9 mouse cellular contexts compared by ENCODE assay signal in genomic region chr9:78046755-78047154, GRCm38 (mm10). TPM values are rescaled to one million over a fixed set of nuclear protein-coding genes. Genes with fewer than 3 reads are reported as not detected.
DNase-seq lines count a peak whose midpoint lies in the region; ATAC-seq and TF ChIP-seq lines count a peak whose summit lies in the region.
"Had no signal": no experiment of that assay in that cellular context is flagged by ENCODE, and none has a peak within 500 bp of the region (broad histone marks: within the 10 kb centered on the region; RNA-seq: fewer than 3 reads in every experiment).

No protein-coding gene starts in this region.

- no peak for ATAC-seq in lung, embryonic 14.5 days (ENCODE audit: insufficient read depth)
- no peak; the same call in 1 of the 2 replicates for ATAC-seq in granulocyte monocyte progenitor cell, adult 5-6 weeks (replicated peaks; ENCODE audit: poor library complexity, severe bottlenecking)
- no peak for ATAC-seq in hindbrain, postnatal 0 days

- DNase-seq in adrenal gland, postnatal 14 days = peak; percentile 17
- no peak for DNase-seq in adrenal gland, adult 8-10 months
- DNase-seq in urinary bladder, postnatal 25 days (ENCODE audit: low spot score) = peak; percentile 9
- DNase-seq in urinary bladder, postnatal 4 days (ENCODE audit: low spot score in 2 of 2) = no peak
- DNase-seq in lung, embryonic 14.5 days = peak; percentile 44
- no peak for DNase-seq in spleen, postnatal 36 days (ENCODE audit: low spot score in 2 of 2)
- no peak for DNase-seq in hindbrain, postnatal 0 days (ENCODE audit: low spot score)

- no peaks in the 10 kb centered on the region for H3K27me3 ChIP-seq in lung, embryonic 14.5 days (ENCODE audit: insufficient read depth, low read length)
- H3K27me3 ChIP-seq in hindbrain, postnatal 0 days (ENCODE audit: insufficient read depth, low read length) = no peaks in the 10 kb centered on the region

- H3K36me3 ChIP-seq in lung, embryonic 14.5 days (ENCODE audit: insufficient read depth) = no peaks in the 10 kb centered on the region
- H3K36me3 ChIP-seq in hindbrain, postnatal 0 days (ENCODE audit: insufficient read depth, low read length) = no peaks in the 10 kb centered on the region

- H3K4me1 ChIP-seq in lung, embryonic 14.5 days (ENCODE audit: insufficient read depth) = 0 out of 2 replicates have a peak, but pooled peaks cover 5% of the 10 kb centered on the region
- H3K4me1 ChIP-seq in hindbrain, postnatal 0 days (ENCODE audit: insufficient read depth, low read length) = no peaks in the 10 kb centered on the region

- no peak overlapping the region for H3K4me3 ChIP-seq in lung, embryonic 14.5 days (ENCODE audit: low read depth, low read length)
- no peak overlapping the region for H3K4me3 ChIP-seq in hindbrain, postnatal 0 days (ENCODE audit: low read length)

- WGBS in lung, embryonic 14.5 days = 40% methylated on average over 20 of the region's 20 CpGs
- 67% methylated on average over 20 of the region's 20 CpGs for WGBS in hindbrain, postnatal 0 days

- no peaks in the 10 kb centered on the region for H3K9me3 ChIP-seq in lung, embryonic 14.5 days (ENCODE audit: low read depth, low read length)
- H3K9me3 ChIP-seq in hindbrain, postnatal 0 days (ENCODE audit: low read length) = no peaks in the 10 kb centered on the region

- H3K4me2 ChIP-seq in lung, embryonic 14.5 days = peak overlapping the region; percentile 31
- no peak overlapping the region for H3K4me2 ChIP-seq in hindbrain, postnatal 0 days (ENCODE audit: low read depth, low read length)

- TF ChIP-seq CTCF in lung, embryonic 14.5 days (IDR thresholded peaks at IDR 0.05; ENCODE audit: low read depth) = no peak
- no peak for TF ChIP-seq CTCF in hindbrain, postnatal 0 days (IDR thresholded peaks at IDR 0.05; ENCODE audit: low read depth)

- no peak overlapping the region for H3K9ac ChIP-seq in lung, embryonic 14.5 days
- no peak overlapping the region for H3K9ac ChIP-seq in hindbrain, postnatal 0 days (replicated peaks; ENCODE audit: low read length)

- no peak overlapping the region for H3K27ac ChIP-seq in lung, embryonic 14.5 days (ENCODE audit: low read depth)
- no peak overlapping the region for H3K27ac ChIP-seq in hindbrain, postnatal 0 days

RNA-seq across cellular contexts. Expression of gene Gcm1, which starts 5.0 kb away (rescaled TPM):
- not detected in 2 replicates for total RNA-seq in adrenal gland, postnatal 14 days (2021)
- total RNA-seq in adrenal gland, adult 8-10 months (2022) = not detected
- 0.38 and 0.47 TPM in 2 replicates for polyA plus RNA-seq in lung, embryonic 14.5 days (2014; fragmentation: Nextera tagmentation; extraction: Ambion mirVana)
- total RNA-seq in granulocyte monocyte progenitor cell, adult 5-6 weeks (2014; fragmentation: Nextera tagmentation) = not detected in 2 replicates
- not detected in 2 replicates for total RNA-seq in granulocyte monocyte progenitor cell, adult 5-6 weeks (2017)
- 0.10 TPM in 1 of 2 replicates, not detected in the other for total RNA-seq in hindbrain, postnatal 0 days (2014; rRNA removed)
- 0.09 and 0.11 TPM in 2 replicates for polyA plus RNA-seq in hindbrain, postnatal 0 days (2015; fragmentation: Nextera tagmentation; extraction: Ambion mirVana)
- total RNA-seq: heart, postnatal 10 days had no signal

Comparison
In these comparisons a context has a peak if more than half of its experiments do, and no peak if none do; other contexts are left out.
1. DNase-seq: peak in adrenal gland, postnatal 14 days (single experiment), urinary bladder, postnatal 25 days (single experiment) and lung, embryonic 14.5 days (single experiment); none in adrenal gland, adult 8-10 months (single experiment), urinary bladder, postnatal 4 days (0 of 2), spleen, postnatal 36 days (0 of 2) and hindbrain, postnatal 0 days (single experiment).